In the genomic region with DNA sequence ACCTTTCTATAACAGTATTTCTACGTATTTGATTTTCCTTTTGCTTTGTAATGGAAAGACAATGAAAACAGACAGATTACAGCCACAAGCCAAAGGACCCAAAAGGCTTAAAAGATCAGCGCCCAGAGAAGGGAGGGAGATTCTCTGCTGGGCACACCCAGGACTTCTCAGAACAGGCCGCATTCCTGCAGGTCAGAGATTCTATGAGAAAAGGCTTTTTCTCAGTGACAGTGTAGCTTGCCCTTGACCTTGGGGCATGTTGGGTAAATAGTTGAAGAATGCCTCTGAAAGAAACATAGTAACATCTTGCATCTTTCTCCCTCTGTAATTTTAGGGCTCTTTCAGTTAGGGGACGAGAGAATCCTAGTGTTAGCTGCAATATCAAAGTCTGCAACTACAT, we compare ENCODE assay signal across 25 mouse cellular contexts.
DNase-seq lines count a peak whose midpoint lies in the region; ATAC-seq lines count a peak whose summit lies in the region.
"Had no signal": no experiment of that assay in that cellular context is flagged by ENCODE, and none has a peak within 500 bp of the region (broad histone marks: within the 10 kb centered on the region; RNA-seq: fewer than 3 reads in every experiment).

No protein-coding gene starts in this region.

- H3K36me3 ChIP-seq in heart, embryonic 15.5 days: no peaks in the 10 kb centered on the region
- H3K36me3 ChIP-seq: embryonic facial prominence, embryonic 15.5 days; forebrain, embryonic 12.5 days; heart, embryonic 12.5 days; kidney, embryonic 15.5 days; limb, embryonic 13.5 days; lung, embryonic 15.5 days; midbrain, embryonic 12.5 days had no signal

- DNase-seq in embryo, embryonic 10 days (ENCODE audit: low spot score): peak; percentile 27
- no peak for DNase-seq in embryo, embryonic 11 days
- DNase-seq in heart, postnatal 36 days: no peak
- DNase-seq in testis, postnatal 14 days (ENCODE audit: low spot score): peak; percentile 19
- DNase-seq in testis, postnatal 10 days (ENCODE audit: low spot score): no peak
- DNase-seq in lung, postnatal 10 days: no peak
- DNase-seq: adrenal gland, adult 8-10 months; cerebellum, adult 11 months; cerebellum, adult 9-10 months; cerebellum, postnatal 36 days; forebrain, postnatal 0 days; gastrocnemius, postnatal 10 days; kidney, adult 18-20 months; lung, postnatal 36 days; thymus, postnatal 14 days had no signal

- H3K4me3 ChIP-seq in heart, embryonic 15.5 days: no peak overlapping the region
- H3K4me3 ChIP-seq: embryonic facial prominence, embryonic 15.5 days; forebrain, embryonic 12.5 days; heart, embryonic 12.5 days; kidney, embryonic 15.5 days; limb, embryonic 13.5 days; lung, embryonic 15.5 days; midbrain, embryonic 12.5 days had no signal

- peak overlapping the region; percentile 31; the same call in 1 of the 2 replicates for H3K27ac ChIP-seq in heart, embryonic 15.5 days
- H3K27ac ChIP-seq: embryonic facial prominence, embryonic 15.5 days; forebrain, embryonic 12.5 days; kidney, embryonic 15.5 days; limb, embryonic 13.5 days; lung, embryonic 15.5 days; midbrain, embryonic 12.5 days had no signal

- no peaks in the 10 kb centered on the region for H3K27me3 ChIP-seq in heart, embryonic 15.5 days
- H3K27me3 ChIP-seq: embryonic facial prominence, embryonic 15.5 days; forebrain, embryonic 12.5 days; heart, embryonic 12.5 days; kidney, embryonic 15.5 days; limb, embryonic 13.5 days; lung, embryonic 15.5 days; midbrain, embryonic 12.5 days had no signal

- H3K9me3 ChIP-seq in heart, embryonic 15.5 days (replicated peaks): no peaks in the 10 kb centered on the region
- H3K9me3 ChIP-seq: embryonic facial prominence, embryonic 15.5 days; forebrain, embryonic 12.5 days; heart, embryonic 12.5 days; kidney, embryonic 15.5 days; limb, embryonic 13.5 days; lung, embryonic 15.5 days; midbrain, embryonic 12.5 days had no signal

- peaks cover 13% of the 10 kb centered on the region for H3K4me1 ChIP-seq in heart, embryonic 15.5 days (replicated peaks)
- H3K4me1 ChIP-seq: embryonic facial prominence, embryonic 15.5 days; kidney, embryonic 15.5 days; lung, embryonic 15.5 days had no signal

- no peak for ATAC-seq in heart, embryonic 15.5 days (replicated peaks; ENCODE audit: insufficient number of reproducible peaks, insufficient read depth, low FRiP score, low read depth)
- ATAC-seq: forebrain, postnatal 0 days; hindbrain, embryonic 16.5 days had no signal

- no peak overlapping the region for H3K4me2 ChIP-seq in heart, embryonic 15.5 days
- H3K4me2 ChIP-seq: embryonic facial prominence, embryonic 15.5 days; forebrain, embryonic 12.5 days; heart, embryonic 12.5 days; kidney, embryonic 15.5 days; limb, embryonic 13.5 days; liver, embryonic 11.5 days; lung, embryonic 15.5 days; midbrain, embryonic 12.5 days had no signal

- WGBS in heart, embryonic 15.5 days: 63% methylated on average over 4 of the region's 4 CpGs

- H3K9ac ChIP-seq in heart, embryonic 15.5 days: no peak overlapping the region
- H3K9ac ChIP-seq: embryonic facial prominence, embryonic 15.5 days; forebrain, embryonic 12.5 days; forebrain, postnatal 0 days; heart, embryonic 12.5 days; kidney, embryonic 15.5 days; limb, embryonic 13.5 days; lung, embryonic 15.5 days; midbrain, embryonic 12.5 days had no signal

- intact Hi-C loops in heart, postnatal 36 days (cut with DNase I): no loop called here

Comparison
In these comparisons a context has a peak if more than half of its experiments do, and no peak if none do; other contexts are left out.
1. DNase-seq: peak in embryo, embryonic 10 days (single experiment) and testis, postnatal 14 days (single experiment); none in embryo, embryonic 11 days (single experiment), heart, postnatal 36 days (0 of 2), testis, postnatal 10 days (single experiment) and lung, postnatal 10 days (single experiment).